Mouse (Mus musculus) bone marrow, adult 2 months (tissue): ENCODE measurements around the gene Mgat2. TPM values are rescaled to one million over a fixed set of nuclear protein-coding genes. Genes with fewer than 3 reads are reported as not detected.
A peak's percentile ranks its signal among the peaks of the same experiment; 100 is the strongest.

ENCODE experiments used
- H3K27ac ChIP-seq: fragments of 200-500 bp; 2 replicates; pipeline ENCODE4 v1.5.1; 2012; ENCODE audit warnings: low read depth, mild to moderate bottlenecking, control low read depth, inconsistent platforms, low read length; ENCODE audit not compliant: control insufficient read depth, poor library complexity, insufficient read depth
- H3K4me1 ChIP-seq: fragments of 200-500 bp; 2 replicates; pipeline ENCODE4 v1.6.1; 2011; ENCODE audit warnings: low read length; ENCODE audit not compliant: control insufficient read depth, insufficient read depth
- H3K4me3 ChIP-seq: fragments of 200-500 bp; replicated peaks from 2 replicates; pipeline ENCODE3; 2011; ENCODE audit warnings: mild to moderate bottlenecking, low read depth, low read length, control low read depth; ENCODE audit not compliant: control insufficient read depth
- CTCF ChIP-seq: fragments of 200-500 bp; IDR thresholded peaks from 2 replicates; pipeline ENCODE4 v1.5.1; 2011; ENCODE audit warnings: low read length, control low read depth; ENCODE audit not compliant: control insufficient read depth, insufficient read depth
- POLR2A ChIP-seq: fragments of 200-500 bp; IDR thresholded peaks from 2 replicates; pipeline ENCODE4 v1.6.1; 2011; ENCODE audit warnings: low read depth, mild to moderate bottlenecking, control low read depth, low read length, borderline replicate concordance; ENCODE audit not compliant: control insufficient read depth
- WGBS: fragments of 180-500 bp; shearing (Covaris S2); methylation state at CpG from one replicate; pipeline ENCODE4 v1.1.7; 2018; 5-methylcytosine and 5-hydroxymethylcytosine counted together
- polyA plus RNA-seq: library from polyadenylated mRNA; stranded (reverse); fragments of >200 nt; gene quantifications from 2 replicates; pipeline ENCODE4 v1.2.4, GENCODE M21; 2011; ENCODE audit warnings: low replicate concordance; ENCODE audit not compliant: missing spikeins, insufficient read depth, insufficient read length

Gene Mgat2
- polyA plus RNA-seq, 1 experiment, result 13.2 TPM

- H3K27ac ChIP-seq, result peak within 1 kb of the TSS; percentile 69
- no peaks in the 10 kb centered on the region; the same call in 1 of the 2 replicates for H3K4me1 ChIP-seq
- under 1% methylated on average over 40 of the region's 40 CpGs for WGBS
- peak within 1 kb of the TSS; percentile 98 for H3K4me3 ChIP-seq
- TF ChIP-seq CTCF (0 out of 2 replicates have a peak, but pooled peaks have one; percentile 0), POLR2A (peak; percentile 83; the same call in 1 of the 2 replicates)
Observed at GRCm38 (mm10) chr12:69168461-69169106, 15.4 kb upstream of the Mgat2 start, which contains the start of gene Lrr1. Gene Lrr1, plus strand, starts transcription at chr12:69168814.

- TF ChIP-seq CTCF, result no peak
- TF ChIP-seq POLR2A, result no peak
- Histone ChIP-seq H3K27ac (no peak overlapping the region), H3K4me3 (no peak overlapping the region), H3K4me1 (no peaks in the 10 kb centered on the region; the same call in 1 of the 2 replicates)
- 83% methylated on average over 2 of the region's 2 CpGs for WGBS
Observed at GRCm38 (mm10) chr12:69171307-69171706, 12.7 kb upstream of the Mgat2 start.

- TF ChIP-seq POLR2A (no peak), CTCF (no peak)
- Histone ChIP-seq H3K4me3 (no peak overlapping the region), H3K4me1 (no peaks in the 10 kb centered on the region; the same call in 1 of the 2 replicates), H3K27ac (no peak overlapping the region)
- WGBS, result 84% methylated on average over 3 of the region's 3 CpGs
Observed at GRCm38 (mm10) chr12:69175975-69176374, 8.0 kb upstream of the Mgat2 start.

- no peak for TF ChIP-seq POLR2A
- H3K4me3 ChIP-seq, result no peak overlapping the region
- no peak overlapping the region for H3K27ac ChIP-seq
- 89% methylated on average over 3 of the region's 3 CpGs for WGBS
- no peaks in the 10 kb centered on the region for H3K4me1 ChIP-seq
Observed at GRCm38 (mm10) chr12:69177526-69177925, 6.4 kb upstream of the Mgat2 start.

- no peak for TF ChIP-seq POLR2A
- no peak for TF ChIP-seq CTCF
- 87% methylated on average over 12 of the region's 12 CpGs for WGBS
Observed at GRCm38 (mm10) chr12:69179371-69179770, 4.6 kb upstream of the Mgat2 start.

GRCm38 (mm10) chr12:69181800-69182199, 2.2 kb upstream of the Mgat2 start:
- no peak for TF ChIP-seq CTCF
- no peak for TF ChIP-seq POLR2A
- peaks cover 1% of the 10 kb centered on the region; the same call in 1 of the 2 replicates for H3K4me1 ChIP-seq
- 86% methylated on average over 4 of the region's 4 CpGs for WGBS
- no peak overlapping the region for H3K27ac ChIP-seq
- no peak overlapping the region for H3K4me3 ChIP-seq

More at GRCm38 (mm10) chr12:69179371-69179770, 4.6 kb upstream of the Mgat2 start:
- H3K4me1 ChIP-seq, result no peaks in the 10 kb centered on the region
- no peak overlapping the region for H3K4me3 ChIP-seq
- H3K27ac ChIP-seq, result no peak overlapping the region

- no peak; the same call in 1 of the 2 replicates for TF ChIP-seq POLR2A
- TF ChIP-seq CTCF, result no peak
- H3K4me1 ChIP-seq, result peaks cover 1% of the 10 kb centered on the region; the same call in 1 of the 2 replicates
- peak overlapping the region; percentile 97 for H3K27ac ChIP-seq
- WGBS, result under 1% methylated on average over 86 of the region's 86 CpGs
- H3K4me3 ChIP-seq, result peak overlapping the region; percentile 91
Observed at GRCm38 (mm10) chr12:69184342-69185295, 662 bp downstream of the Mgat2 start.

- no peak overlapping the region for H3K27ac ChIP-seq
- peak overlapping the region; percentile 91 for H3K4me3 ChIP-seq
- peaks cover 1% of the 10 kb centered on the region; the same call in 1 of the 2 replicates for H3K4me1 ChIP-seq
- WGBS, result 56% methylated on average over 7 of the region's 7 CpGs
- TF ChIP-seq POLR2A (no peak), CTCF (no peak)
Observed at GRCm38 (mm10) chr12:69185371-69185770, 1.4 kb downstream of the Mgat2 start.
